Mouse (Mus musculus) thymus, postnatal 10 days (tissue): Measurements from ENCODE around the gene Tcf23.

ENCODE experiments used
- DNase-seq, 2 experiments: peaks; one replicate each; pipeline ENCODE4 v3.0.0; 2021; ENCODE audit warnings: low spot score in 2 of 2

Tcf23 gene

GRCm38 (mm10) chr5:30949654-30950326 is 18.7 kb upstream of the Tcf23 start:
- DNase-seq: peak; percentile 92 to 93

GRCm38 (mm10) chr5:30950451-30950850 is 18.0 kb upstream of the Tcf23 start:
- DNase-seq: no peak

- no peak for DNase-seq
These were observed 17.5 kb upstream of the Tcf23 start for GRCm38 (mm10) chr5:30950922-30951321.

GRCm38 (mm10) chr5:30951706-30952105 is 16.8 kb upstream of the Tcf23 start:
- DNase-seq: no peak

- DNase-seq: no peak
These were observed 15.9 kb upstream of the Tcf23 start for GRCm38 (mm10) chr5:30952551-30952950.

GRCm38 (mm10) chr5:30954065-30954464 is 14.4 kb upstream of the Tcf23 start:
- DNase-seq: no peak

GRCm38 (mm10) chr5:30954556-30954955 is 13.9 kb upstream of the Tcf23 start:
- DNase-seq: no peak

- DNase-seq: no peak
These were observed 12.7 kb upstream of the Tcf23 start for GRCm38 (mm10) chr5:30955751-30956150.

GRCm38 (mm10) chr5:30957891-30958290 is 10.6 kb upstream of the Tcf23 start:
- no peak for DNase-seq

- no peak for DNase-seq
These were observed 9.1 kb upstream of the Tcf23 start for GRCm38 (mm10) chr5:30959198-30959854.

GRCm38 (mm10) chr5:30959966-30960501 is 8.4 kb upstream of the Tcf23 start, which contains the start of gene Preb:
TSS of gene Preb (minus strand) at chr5:30960361.
- DNase-seq: peak; percentile 96 to 99

- DNase-seq: no peak
These were observed 7.6 kb upstream of the Tcf23 start for GRCm38 (mm10) chr5:30960814-30961213.

- no peak for DNase-seq
These were observed 6.6 kb upstream of the Tcf23 start for GRCm38 (mm10) chr5:30961545-30962505.

GRCm38 (mm10) chr5:30963916-30964315 is 4.5 kb upstream of the Tcf23 start:
- DNase-seq: no peak

- DNase-seq: no peak
These were observed 2.3 kb upstream of the Tcf23 start for GRCm38 (mm10) chr5:30966189-30966588.

GRCm38 (mm10) chr5:30969440-30969839 is 978 bp downstream of the Tcf23 start:
- no peak for DNase-seq

GRCm38 (mm10) chr5:30974870-30975656 is 6.6 kb downstream of the Tcf23 start:
- no peak for DNase-seq

GRCm38 (mm10) chr5:30982357-30982756 is 13.9 kb downstream of the Tcf23 start:
- DNase-seq: no peak

- DNase-seq: no peak
These were observed 24.7 kb downstream of the Tcf23 start for GRCm38 (mm10) chr5:30992980-30993676.

- no peak for DNase-seq
These were observed 25.6 kb downstream of the Tcf23 start for GRCm38 (mm10) chr5:30994074-30994473.
